Mouse (Mus musculus): Measurements from ENCODE around the gene Abca9.

- no peak for TF ChIP-seq POLR2A (IDR thresholded peaks at IDR 0.05; ENCODE audit: insufficient read length, low read depth)
- TF ChIP-seq CEBPB (IDR thresholded peaks at IDR 0.05; ENCODE audit: insufficient read depth, poor library complexity, severe bottlenecking), result no peak
- TF ChIP-seq MAX (IDR thresholded peaks at IDR 0.05; ENCODE audit: low read depth), result no peak
- no peak for TF ChIP-seq TCF12 (IDR thresholded peaks at IDR 0.05; ENCODE audit: insufficient read depth, poor library complexity, severe bottlenecking)
- TF ChIP-seq POLR2AphosphoS2 (IDR thresholded peaks at IDR 0.05; ENCODE audit: insufficient read length, low read depth), result no peak
Observed at GRCm38 (mm10) chr11:110203930-110204329, 35.9 kb upstream of the Abca9 start.

All from myocyte (in vitro differentiated cells).